Mouse (Mus musculus): ENCODE data around the gene Gdf11. TPM values are rescaled to one million over a fixed set of nuclear protein-coding genes. Genes with fewer than 3 reads are reported as not detected.

Gene Gdf11
- polyA plus RNA-seq, 1 experiment = 14.8 TPM

DNA sequence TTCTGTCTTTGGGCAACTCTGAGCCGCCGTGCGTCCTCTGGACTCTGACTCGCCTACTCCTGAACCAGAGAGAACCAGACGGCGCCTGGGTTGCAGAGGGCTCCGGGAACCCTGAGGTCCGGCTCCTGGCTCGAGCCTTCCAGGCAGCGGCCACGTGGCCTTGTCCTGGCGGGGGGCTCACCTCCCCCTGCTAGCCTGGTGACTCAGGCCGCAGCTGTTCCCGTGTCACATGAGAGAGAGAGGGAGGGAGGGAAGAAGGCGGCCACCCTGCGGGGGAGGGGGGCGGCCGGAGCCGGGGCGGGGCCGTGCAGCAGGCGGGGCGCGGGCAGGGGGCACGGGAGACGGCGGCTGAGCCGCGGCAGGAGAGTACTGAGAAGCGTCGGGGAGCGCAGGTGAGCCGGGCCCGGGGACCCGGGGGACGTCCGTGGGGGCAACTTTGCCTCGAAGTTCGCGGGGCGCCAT is 18.1 kb upstream of the Gdf11 start:
- Histone ChIP-seq H3K4me3 (replicated peaks; ENCODE audit: insufficient read depth, low read depth, low read length) (peak overlapping the region; percentile 60), H3K27me3 (ENCODE audit: control insufficient read depth, insufficient read depth, low read length) (no peaks in the 10 kb centered on the region), H3K27ac (ENCODE audit: insufficient read depth, low read length) (peak overlapping the region; percentile 41; the same call in 1 of the 2 replicates), H3K4me1 (ENCODE audit: control insufficient read depth, insufficient read depth, low read length) (peaks cover 5% of the 10 kb centered on the region)
- DNase-seq = peak; percentile 64 to 71
- WGBS = 1% methylated on average over 39 of the region's 41 CpGs
- TF ChIP-seq CTCF (IDR thresholded peaks at IDR 0.05; ENCODE audit: borderline replicate concordance, insufficient read depth, low read depth, low read length) (no peak), POLR2A (IDR thresholded peaks at IDR 0.05; ENCODE audit: borderline replicate concordance, insufficient read depth, low read length) (no peak)

DNA sequence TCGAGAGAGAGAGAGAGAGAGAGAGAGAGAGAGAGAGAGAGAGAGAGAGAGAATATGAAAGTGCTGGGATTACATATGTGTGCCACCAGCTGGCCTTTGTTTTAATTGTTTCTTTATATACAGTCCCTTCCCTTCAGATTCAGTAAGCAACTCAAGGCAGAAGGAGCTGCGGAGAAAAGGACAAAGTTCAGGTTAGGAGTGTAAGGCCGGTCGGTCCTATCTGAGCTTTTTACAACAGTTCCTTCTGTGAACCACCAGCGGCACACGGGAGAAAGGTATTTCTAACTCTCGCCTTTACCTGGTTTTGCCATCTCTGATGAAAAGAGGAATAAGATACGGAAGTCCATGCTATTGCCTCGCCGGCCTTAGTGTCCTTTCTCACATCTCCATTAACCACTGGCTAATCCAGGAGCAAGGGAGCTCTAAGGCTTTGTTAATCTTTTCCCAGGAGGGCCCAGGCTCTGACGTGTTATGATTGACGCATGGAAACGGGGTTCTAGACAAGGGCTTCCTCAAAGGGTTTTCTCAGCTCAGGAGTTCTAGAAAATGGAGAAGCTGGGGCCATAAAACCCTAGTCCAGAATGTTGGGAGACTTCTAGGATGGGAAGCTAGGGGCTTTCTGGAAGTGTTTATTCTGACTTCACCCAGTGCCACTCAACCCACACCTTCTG is 17.4 kb upstream of the Gdf11 start:
- DNase-seq = no peak
- 81% methylated on average over 13 of the region's 13 CpGs for WGBS
- Histone ChIP-seq H3K4me1 (ENCODE audit: control insufficient read depth, insufficient read depth, low read length) (peaks cover 5% of the 10 kb centered on the region), H3K27ac (ENCODE audit: insufficient read depth, low read length) (peak overlapping the region; percentile 41; the same call in 1 of the 2 replicates), H3K4me3 (replicated peaks; ENCODE audit: insufficient read depth, low read depth, low read length) (peak overlapping the region; percentile 60), H3K27me3 (ENCODE audit: control insufficient read depth, insufficient read depth, low read length) (no peaks in the 10 kb centered on the region)
- no peak for TF ChIP-seq CTCF (IDR thresholded peaks at IDR 0.05; ENCODE audit: borderline replicate concordance, insufficient read depth, low read depth, low read length)
- TF ChIP-seq POLR2A (IDR thresholded peaks at IDR 0.05; ENCODE audit: borderline replicate concordance, insufficient read depth, low read length) = no peak

- Histone ChIP-seq H3K27ac (ENCODE audit: insufficient read depth, low read length) (no peak overlapping the region), H3K4me1 (ENCODE audit: control insufficient read depth, insufficient read depth, low read length) (no peaks in the 10 kb centered on the region; the same call in 1 of the 2 replicates), H3K27me3 (ENCODE audit: control insufficient read depth, insufficient read depth, low read length) (no peaks in the 10 kb centered on the region), H3K4me3 (replicated peaks; ENCODE audit: insufficient read depth, low read depth, low read length) (no peak overlapping the region)
- no peak for DNase-seq
- WGBS = 59% methylated on average over 5 of the region's 5 CpGs
- TF ChIP-seq POLR2A (IDR thresholded peaks at IDR 0.05; ENCODE audit: borderline replicate concordance, insufficient read depth, low read length) = no peak
- TF ChIP-seq CTCF (IDR thresholded peaks at IDR 0.05; ENCODE audit: borderline replicate concordance, insufficient read depth, low read depth, low read length) = no peak
These were observed 13.3 kb upstream of the Gdf11 start for GRCm38 (mm10) chr10:128904812-128905211.

DNA sequence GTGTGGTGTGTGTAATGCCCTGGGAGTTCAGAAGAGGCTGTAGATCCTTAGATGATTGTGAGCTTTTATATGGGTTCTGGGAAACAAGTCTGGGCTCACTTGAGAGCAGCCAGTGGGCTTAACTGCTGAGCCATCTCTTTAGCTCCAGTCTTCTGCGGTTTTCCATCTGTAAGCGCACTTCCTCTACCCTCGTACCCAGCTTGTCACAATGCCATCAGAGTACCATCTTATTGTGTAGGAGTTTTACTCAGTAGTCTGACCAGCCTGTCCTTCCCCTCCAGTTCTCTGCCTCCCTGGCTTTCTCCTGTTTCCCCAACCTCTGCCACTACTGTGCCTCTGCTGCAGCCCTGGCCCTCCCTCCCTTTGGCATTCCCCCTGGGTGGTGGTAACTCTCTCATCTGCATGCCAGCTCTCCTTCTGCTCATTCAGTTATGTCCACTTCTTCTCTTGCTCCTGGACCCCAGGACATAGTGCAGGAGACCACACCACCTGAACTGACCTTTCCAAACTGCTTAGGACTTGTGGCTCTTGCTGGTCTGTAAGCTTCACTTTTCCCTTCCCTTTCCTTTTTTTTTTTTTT is 11.0 kb upstream of the Gdf11 start:
- Histone ChIP-seq H3K27me3 (ENCODE audit: control insufficient read depth, insufficient read depth, low read length) (no peaks in the 10 kb centered on the region), H3K4me3 (replicated peaks; ENCODE audit: insufficient read depth, low read depth, low read length) (no peak overlapping the region), H3K4me1 (ENCODE audit: control insufficient read depth, insufficient read depth, low read length) (no peaks in the 10 kb centered on the region), H3K27ac (ENCODE audit: insufficient read depth, low read length) (no peak overlapping the region)
- TF ChIP-seq CTCF (IDR thresholded peaks at IDR 0.05; ENCODE audit: borderline replicate concordance, insufficient read depth, low read depth, low read length) (no peak), POLR2A (IDR thresholded peaks at IDR 0.05; ENCODE audit: borderline replicate concordance, insufficient read depth, low read length) (no peak)
- 75% methylated on average over 3 of the region's 3 CpGs for WGBS
- DNase-seq = no peak

DNA sequence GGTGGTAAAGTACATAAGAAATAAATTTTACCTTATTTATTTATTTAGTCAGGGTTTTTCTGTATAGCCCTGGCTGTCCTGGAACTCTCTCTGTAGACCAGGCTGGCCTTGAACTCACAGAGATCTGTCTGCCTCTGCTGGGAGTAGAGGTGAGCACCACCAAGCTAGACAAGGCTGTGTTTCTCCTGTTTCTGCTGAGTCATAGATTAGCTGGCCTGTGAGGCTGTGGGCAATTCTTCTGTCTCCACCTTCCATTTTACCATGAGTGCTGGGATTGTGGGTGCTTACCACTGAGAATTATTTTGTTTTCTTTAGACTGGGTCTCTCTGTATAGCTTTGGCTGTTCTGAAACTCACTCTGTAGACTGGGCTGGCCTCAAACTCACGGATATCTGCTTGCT is 9.9 kb upstream of the Gdf11 start:
- Histone ChIP-seq H3K27ac (ENCODE audit: insufficient read depth, low read length) (no peak overlapping the region), H3K27me3 (ENCODE audit: control insufficient read depth, insufficient read depth, low read length) (no peaks in the 10 kb centered on the region), H3K4me1 (ENCODE audit: control insufficient read depth, insufficient read depth, low read length) (no peaks in the 10 kb centered on the region), H3K4me3 (replicated peaks; ENCODE audit: insufficient read depth, low read depth, low read length) (no peak overlapping the region)
- WGBS = 77% methylated on average over 1 of the region's 1 CpGs
- DNase-seq = no peak
- TF ChIP-seq CTCF (IDR thresholded peaks at IDR 0.05; ENCODE audit: borderline replicate concordance, insufficient read depth, low read depth, low read length) (no peak), POLR2A (IDR thresholded peaks at IDR 0.05; ENCODE audit: borderline replicate concordance, insufficient read depth, low read length) (no peak)

GRCm38 (mm10) chr10:128900698-128901097 is 9.2 kb upstream of the Gdf11 start, which contains the start of gene Cd63:
Gene Cd63 (plus strand): TSS chr10:128900989.
- no peaks in the 10 kb centered on the region for H3K4me1 ChIP-seq (ENCODE audit: control insufficient read depth, insufficient read depth, low read length)
- WGBS = 92% methylated on average over 3 of the region's 3 CpGs
- H3K4me3 ChIP-seq (replicated peaks; ENCODE audit: insufficient read depth, low read depth, low read length) = no peak within 1 kb of the TSS
- no peak for DNase-seq
- no peak within 1 kb of the TSS for H3K27ac ChIP-seq (ENCODE audit: insufficient read depth, low read length)
- no peak for TF ChIP-seq POLR2A (IDR thresholded peaks at IDR 0.05; ENCODE audit: borderline replicate concordance, insufficient read depth, low read length)
- no peak for TF ChIP-seq CTCF (IDR thresholded peaks at IDR 0.05; ENCODE audit: borderline replicate concordance, insufficient read depth, low read depth, low read length)
- no peaks in the 10 kb centered on the region for H3K27me3 ChIP-seq (ENCODE audit: control insufficient read depth, insufficient read depth, low read length)

DNA sequence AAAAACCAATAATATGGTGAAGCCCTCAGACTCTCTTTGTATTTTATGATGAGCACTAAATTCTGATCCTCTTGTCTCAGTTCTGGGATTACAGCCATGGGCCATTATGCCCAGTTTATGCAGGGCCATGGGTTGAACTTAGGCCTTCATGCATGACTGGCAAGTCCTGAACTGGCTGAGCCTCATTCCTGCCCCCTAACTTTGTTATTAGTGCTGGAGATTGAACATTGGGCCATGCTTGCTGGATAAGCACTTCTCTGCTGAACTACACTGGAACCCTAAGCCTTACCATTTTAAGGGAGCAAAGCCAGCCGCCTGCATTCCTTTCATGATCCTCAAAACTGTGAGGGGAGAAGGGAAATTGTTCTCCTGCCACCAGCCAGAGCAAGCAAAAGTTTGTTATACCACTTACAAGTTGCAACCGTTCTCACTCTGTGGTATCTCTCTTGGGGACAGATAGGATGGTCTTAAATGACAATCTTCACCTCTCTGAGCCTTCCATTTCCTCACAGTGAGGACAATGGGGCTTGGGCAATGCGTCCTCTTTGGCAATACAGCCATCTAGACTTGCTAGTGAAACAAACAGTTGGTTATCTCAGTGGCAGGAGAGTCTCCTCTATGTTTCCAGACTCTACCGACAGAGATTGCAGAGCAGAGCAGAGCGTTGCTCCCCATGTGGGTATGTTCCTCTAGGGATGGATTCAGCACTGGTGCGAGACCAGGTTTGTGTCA is 8.4 kb upstream of the Gdf11 start:
- TF ChIP-seq POLR2A (IDR thresholded peaks at IDR 0.05; ENCODE audit: borderline replicate concordance, insufficient read depth, low read length) (no peak), CTCF (IDR thresholded peaks at IDR 0.05; ENCODE audit: borderline replicate concordance, insufficient read depth, low read depth, low read length) (no peak)
- 84% methylated on average over 6 of the region's 6 CpGs for WGBS
- Histone ChIP-seq H3K4me1 (ENCODE audit: control insufficient read depth, insufficient read depth, low read length) (no peaks in the 10 kb centered on the region), H3K27me3 (ENCODE audit: control insufficient read depth, insufficient read depth, low read length) (no peaks in the 10 kb centered on the region), H3K27ac (ENCODE audit: insufficient read depth, low read length) (no peak overlapping the region), H3K4me3 (replicated peaks; ENCODE audit: insufficient read depth, low read depth, low read length) (no peak overlapping the region)
- no peak for DNase-seq

Measured in cerebellum, adult 2 months (tissue).